Mouse (Mus musculus): ENCODE measurements at regions not wholly inside any gene's neighbourhood (a gene's known extent, or its start where the extent isn't known, plus 50 kb on each side); places are given as distances from the start of the nearest gene placed in this dataset.

GRCm38 (mm10) chr4:142903356-142904032 is 309.3 kb downstream of the Prdm2 start:
- H3K9ac ChIP-seq: no peak overlapping the region
- ATAC-seq (ENCODE audit: insufficient number of reproducible peaks, low FRiP score): no peak
- H3K36me3 ChIP-seq: no peaks in the 10 kb centered on the region
- H3K4me2 ChIP-seq: no peak overlapping the region
- H3K4me1 ChIP-seq (replicated peaks): no peaks in the 10 kb centered on the region
- 0 out of 2 replicates have a peak, but pooled peaks cover 6% of the 10 kb centered on the region for H3K9me3 ChIP-seq (replicated peaks)
- no peak overlapping the region for H3K4me3 ChIP-seq
- H3K27me3 ChIP-seq (replicated peaks): no peaks in the 10 kb centered on the region
- no peak overlapping the region for H3K27ac ChIP-seq (ENCODE audit: poor library complexity, severe bottlenecking)
- WGBS: 69% methylated on average over 9 of the region's 9 CpGs

DNA sequence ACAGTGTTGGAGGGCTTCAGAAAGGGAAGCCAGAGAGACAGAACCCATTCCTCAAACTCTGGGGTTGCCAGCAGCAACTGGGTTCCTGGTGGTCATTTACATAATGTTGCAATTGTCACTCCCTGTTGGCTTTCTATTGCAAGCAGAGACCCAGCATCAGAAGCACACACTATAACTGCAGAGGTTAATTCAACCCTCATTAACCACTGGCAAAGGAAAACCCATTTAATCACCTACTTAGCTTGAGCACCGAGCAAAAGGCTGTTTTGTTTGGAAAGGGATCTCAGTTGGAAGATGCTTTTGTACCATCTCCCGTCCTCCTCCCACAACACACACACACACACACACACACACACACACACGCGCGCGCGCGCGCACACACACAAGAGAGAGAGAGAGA is 312.0 kb downstream of the Prdm2 start:
- H3K27ac ChIP-seq (ENCODE audit: poor library complexity, severe bottlenecking): no peak overlapping the region
- ATAC-seq (ENCODE audit: insufficient number of reproducible peaks, low FRiP score): no peak
- 85% methylated on average over 9 of the region's 9 CpGs for WGBS
- H3K4me1 ChIP-seq (replicated peaks): no peaks in the 10 kb centered on the region
- peaks cover 20% of the 10 kb centered on the region for H3K9me3 ChIP-seq (replicated peaks)
- no peak overlapping the region for H3K4me2 ChIP-seq
- H3K9ac ChIP-seq: no peak overlapping the region
- no peaks in the 10 kb centered on the region for H3K27me3 ChIP-seq (replicated peaks)
- no peaks in the 10 kb centered on the region for H3K36me3 ChIP-seq
- H3K4me3 ChIP-seq: no peak overlapping the region

GRCm38 (mm10) chr4:142898994-142899393 is 313.8 kb downstream of the Prdm2 start:
- H3K4me1 ChIP-seq (replicated peaks): no peaks in the 10 kb centered on the region
- H3K27me3 ChIP-seq (replicated peaks): no peaks in the 10 kb centered on the region
- peaks cover 20% of the 10 kb centered on the region for H3K9me3 ChIP-seq (replicated peaks)
- ATAC-seq (ENCODE audit: insufficient number of reproducible peaks, low FRiP score): no peak
- H3K9ac ChIP-seq: no peak overlapping the region
- no peak overlapping the region for H3K27ac ChIP-seq (ENCODE audit: poor library complexity, severe bottlenecking)
- H3K4me2 ChIP-seq: no peak overlapping the region
- WGBS: 56% methylated on average over 1 of the region's 1 CpGs
- no peaks in the 10 kb centered on the region for H3K36me3 ChIP-seq
- no peak overlapping the region for H3K4me3 ChIP-seq

DNA sequence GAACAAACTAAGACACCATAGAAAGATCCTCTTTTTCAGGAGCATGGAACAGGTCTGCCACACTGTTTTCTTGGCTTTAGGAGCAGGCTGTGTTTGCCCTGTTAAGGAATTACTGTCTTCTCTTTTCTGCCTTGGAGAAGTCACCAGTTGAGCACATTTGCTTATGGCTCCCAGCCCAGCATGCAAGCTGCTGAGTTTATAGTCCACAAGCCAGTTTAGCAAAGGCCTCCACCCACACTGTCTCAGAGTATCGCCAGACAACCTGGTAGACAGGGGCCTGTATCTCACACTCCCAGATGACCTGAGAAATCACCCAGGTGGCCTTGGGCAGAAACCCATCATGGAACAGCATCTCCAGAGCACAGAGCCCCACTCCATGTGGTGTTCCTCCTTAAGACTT is 322.1 kb downstream of the Prdm2 start:
- Histone ChIP-seq H3K4me3 (no peak overlapping the region), H3K36me3 (no peaks in the 10 kb centered on the region), H3K9me3 (replicated peaks) (peaks cover 7% of the 10 kb centered on the region; the same call in 1 of the 2 replicates), H3K4me2 (no peak overlapping the region), H3K4me1 (replicated peaks) (no peaks in the 10 kb centered on the region), H3K27ac (ENCODE audit: poor library complexity, severe bottlenecking) (no peak overlapping the region), H3K9ac (no peak overlapping the region), H3K27me3 (replicated peaks) (no peaks in the 10 kb centered on the region; the same call in 1 of the 2 replicates)
- WGBS: 74% methylated on average over 1 of the region's 1 CpGs
- no peak for ATAC-seq (ENCODE audit: insufficient number of reproducible peaks, low FRiP score)

GRCm38 (mm10) chr4:142888891-142889290 is 323.9 kb downstream of the Prdm2 start:
- peaks cover 7% of the 10 kb centered on the region; the same call in 1 of the 2 replicates for H3K9me3 ChIP-seq (replicated peaks)
- no peak overlapping the region for H3K4me2 ChIP-seq
- WGBS: 66% methylated on average over 4 of the region's 4 CpGs
- no peak for ATAC-seq (ENCODE audit: insufficient number of reproducible peaks, low FRiP score)
- no peaks in the 10 kb centered on the region for H3K4me1 ChIP-seq (replicated peaks)
- no peaks in the 10 kb centered on the region; the same call in 1 of the 2 replicates for H3K27me3 ChIP-seq (replicated peaks)
- H3K36me3 ChIP-seq: no peaks in the 10 kb centered on the region
- H3K4me3 ChIP-seq: no peak overlapping the region
- H3K9ac ChIP-seq: no peak overlapping the region
- no peak overlapping the region for H3K27ac ChIP-seq (ENCODE audit: poor library complexity, severe bottlenecking)

DNA sequence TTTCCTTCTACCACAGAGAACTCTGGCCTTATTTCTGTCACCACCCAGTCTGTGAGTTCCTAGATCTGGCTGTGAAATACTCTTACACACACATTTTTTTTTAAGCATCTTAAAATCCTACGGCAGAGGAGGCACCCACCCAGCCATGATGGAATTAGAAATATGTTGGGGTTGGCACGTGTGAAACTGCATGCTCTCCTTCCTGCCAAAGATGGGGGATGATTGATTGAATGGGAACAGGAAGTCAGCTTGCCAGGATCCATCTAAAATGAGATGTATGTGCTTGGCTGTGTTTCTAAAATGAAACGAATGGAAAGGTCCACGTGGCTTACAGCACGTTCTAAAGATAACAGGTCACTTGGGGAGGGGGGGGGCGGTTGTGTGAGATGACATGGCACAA is 324.9 kb downstream of the Prdm2 start:
- Histone ChIP-seq H3K4me3 (no peak overlapping the region), H3K9me3 (replicated peaks) (peaks cover 7% of the 10 kb centered on the region; the same call in 1 of the 2 replicates), H3K4me2 (no peak overlapping the region), H3K27me3 (replicated peaks) (no peaks in the 10 kb centered on the region; the same call in 1 of the 2 replicates), H3K36me3 (no peaks in the 10 kb centered on the region), H3K9ac (no peak overlapping the region), H3K27ac (ENCODE audit: poor library complexity, severe bottlenecking) (no peak overlapping the region), H3K4me1 (replicated peaks) (no peaks in the 10 kb centered on the region)
- WGBS: 34% methylated on average over 6 of the region's 6 CpGs
- no peak for ATAC-seq (ENCODE audit: insufficient number of reproducible peaks, low FRiP score)

DNA sequence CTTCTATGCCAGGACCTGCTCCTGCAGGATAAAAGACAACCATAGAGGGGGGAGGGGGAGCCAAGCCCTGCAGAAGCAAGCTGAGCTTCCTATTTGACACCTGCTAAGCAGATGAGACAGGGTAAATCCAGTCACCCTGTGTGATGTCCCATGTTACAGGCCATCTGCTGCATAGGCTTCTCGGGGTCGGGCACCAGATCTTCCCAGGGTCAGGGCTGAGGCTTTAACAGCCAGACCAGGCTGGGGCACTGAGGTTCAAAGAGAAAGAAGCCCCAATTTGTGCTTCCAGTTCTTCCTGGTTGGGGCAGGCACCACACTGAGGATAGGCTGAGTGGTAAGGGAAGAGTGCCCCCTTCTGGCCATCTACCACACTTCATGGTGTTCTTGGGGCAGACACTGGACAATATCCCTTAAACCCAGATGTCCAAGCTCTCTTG is 332.5 kb downstream of the Prdm2 start:
- no peak overlapping the region for H3K27ac ChIP-seq (ENCODE audit: poor library complexity, severe bottlenecking)
- H3K4me2 ChIP-seq: no peak overlapping the region
- WGBS: 4% methylated on average over 2 of the region's 2 CpGs
- H3K36me3 ChIP-seq: no peaks in the 10 kb centered on the region
- H3K27me3 ChIP-seq (replicated peaks): no peaks in the 10 kb centered on the region
- H3K4me1 ChIP-seq (replicated peaks): no peaks in the 10 kb centered on the region
- no peak overlapping the region for H3K4me3 ChIP-seq
- H3K9me3 ChIP-seq (replicated peaks): no peaks in the 10 kb centered on the region
- ATAC-seq (ENCODE audit: insufficient number of reproducible peaks, low FRiP score): no peak
- H3K9ac ChIP-seq: no peak overlapping the region

- Histone ChIP-seq H3K9me3 (replicated peaks) (no peaks in the 10 kb centered on the region), H3K4me1 (replicated peaks) (no peaks in the 10 kb centered on the region), H3K4me2 (no peak overlapping the region), H3K27ac (ENCODE audit: poor library complexity, severe bottlenecking) (no peak overlapping the region), H3K4me3 (no peak overlapping the region), H3K9ac (no peak overlapping the region), H3K27me3 (replicated peaks) (no peaks in the 10 kb centered on the region), H3K36me3 (no peaks in the 10 kb centered on the region)
- 79% methylated on average over 3 of the region's 3 CpGs for WGBS
- no peak for ATAC-seq (ENCODE audit: insufficient number of reproducible peaks, low FRiP score)
These were observed 336.6 kb downstream of the Prdm2 start for GRCm38 (mm10) chr4:142876151-142876550.

- H3K27ac ChIP-seq (ENCODE audit: poor library complexity, severe bottlenecking): no peak overlapping the region
- ATAC-seq (ENCODE audit: insufficient number of reproducible peaks, low FRiP score): no peak
- H3K27me3 ChIP-seq (replicated peaks): no peaks in the 10 kb centered on the region
- WGBS: 70% methylated on average over 5 of the region's 5 CpGs
- no peak overlapping the region for H3K4me2 ChIP-seq
- H3K4me3 ChIP-seq: no peak overlapping the region
- H3K36me3 ChIP-seq: no peaks in the 10 kb centered on the region
- no peak overlapping the region for H3K9ac ChIP-seq
- no peaks in the 10 kb centered on the region for H3K4me1 ChIP-seq (replicated peaks)
- no peaks in the 10 kb centered on the region for H3K9me3 ChIP-seq (replicated peaks)
These were observed 337.7 kb downstream of the Prdm2 start for GRCm38 (mm10) chr4:142875105-142875504.

DNA sequence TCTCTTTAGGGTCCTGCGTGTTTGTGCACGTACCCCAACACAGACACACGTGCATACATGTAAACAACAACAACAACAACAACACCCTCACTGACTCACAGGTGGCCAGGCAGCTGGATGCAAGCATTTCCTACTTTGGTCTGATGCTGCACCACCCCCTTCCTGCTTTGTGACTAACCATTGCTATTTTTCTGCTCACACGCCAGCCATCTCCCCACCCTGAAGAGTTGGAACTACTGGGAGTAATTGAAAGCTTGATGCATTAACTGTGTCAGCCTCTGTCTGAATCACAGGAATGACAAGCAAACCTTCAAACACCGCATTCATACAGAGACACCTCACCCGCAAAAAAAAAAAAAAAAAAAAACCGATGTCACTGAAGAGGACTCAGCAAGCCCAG is 346.5 kb downstream of the Prdm2 start:
- Histone ChIP-seq H3K9me3 (replicated peaks) (no peaks in the 10 kb centered on the region), H3K36me3 (no peaks in the 10 kb centered on the region), H3K4me3 (no peak overlapping the region), H3K27ac (ENCODE audit: poor library complexity, severe bottlenecking) (no peak overlapping the region), H3K9ac (no peak overlapping the region), H3K27me3 (replicated peaks) (no peaks in the 10 kb centered on the region), H3K4me1 (replicated peaks) (no peaks in the 10 kb centered on the region), H3K4me2 (no peak overlapping the region)
- ATAC-seq (ENCODE audit: insufficient number of reproducible peaks, low FRiP score): no peak
- 78% methylated on average over 7 of the region's 7 CpGs for WGBS

DNA sequence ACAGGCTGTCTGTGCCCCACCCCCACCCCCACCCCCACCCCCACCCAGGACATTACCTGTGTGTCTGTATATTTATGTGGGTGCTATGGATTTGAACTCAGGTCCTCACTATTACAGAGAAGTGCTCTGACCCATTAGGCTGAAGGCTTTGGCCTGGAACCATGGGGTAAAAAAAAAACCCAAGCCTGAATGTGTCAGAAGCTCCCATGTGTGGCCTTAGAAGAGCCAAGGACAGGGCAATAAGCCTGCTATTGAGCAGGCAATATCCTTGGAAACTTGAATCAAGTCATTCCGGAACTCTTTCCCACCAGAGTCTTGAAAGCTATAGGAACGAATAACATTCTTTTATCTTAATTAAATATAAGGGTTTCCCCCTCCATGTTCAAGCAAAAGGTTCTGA is 347.2 kb downstream of the Prdm2 start:
- no peak overlapping the region for H3K4me3 ChIP-seq
- no peak overlapping the region for H3K9ac ChIP-seq
- H3K9me3 ChIP-seq (replicated peaks): no peaks in the 10 kb centered on the region
- H3K4me2 ChIP-seq: no peak overlapping the region
- ATAC-seq (ENCODE audit: insufficient number of reproducible peaks, low FRiP score): no peak
- H3K27me3 ChIP-seq (replicated peaks): no peaks in the 10 kb centered on the region
- H3K4me1 ChIP-seq (replicated peaks): no peaks in the 10 kb centered on the region
- WGBS: 84% methylated on average over 2 of the region's 2 CpGs
- H3K36me3 ChIP-seq: no peaks in the 10 kb centered on the region
- H3K27ac ChIP-seq (ENCODE audit: poor library complexity, severe bottlenecking): no peak overlapping the region

GRCm38 (mm10) chr4:142863939-142864338 is 348.9 kb downstream of the Prdm2 start:
- Histone ChIP-seq H3K4me3 (no peak overlapping the region), H3K36me3 (no peaks in the 10 kb centered on the region), H3K4me2 (no peak overlapping the region), H3K27me3 (replicated peaks) (no peaks in the 10 kb centered on the region), H3K9ac (no peak overlapping the region), H3K27ac (ENCODE audit: poor library complexity, severe bottlenecking) (no peak overlapping the region), H3K4me1 (replicated peaks) (no peaks in the 10 kb centered on the region), H3K9me3 (replicated peaks) (no peaks in the 10 kb centered on the region)
- ATAC-seq (ENCODE audit: insufficient number of reproducible peaks, low FRiP score): no peak
- WGBS: 71% methylated on average over 5 of the region's 5 CpGs

All from heart, embryonic 12.5 days (tissue).